Mouse (Mus musculus): ENCODE measurements around the gene Ankrd13d.
A peak's percentile ranks its signal among the peaks of the same experiment; 100 is the strongest.

Gene Ankrd13d

GRCm38 (mm10) chr19:4282898-4283553, at the start of gene Ankrd13d:
Gene Ankrd13d (minus strand): TSS chr19:4283137.
- peak; percentile 89 for DNase-seq (ENCODE audit: low spot score)

DNA sequence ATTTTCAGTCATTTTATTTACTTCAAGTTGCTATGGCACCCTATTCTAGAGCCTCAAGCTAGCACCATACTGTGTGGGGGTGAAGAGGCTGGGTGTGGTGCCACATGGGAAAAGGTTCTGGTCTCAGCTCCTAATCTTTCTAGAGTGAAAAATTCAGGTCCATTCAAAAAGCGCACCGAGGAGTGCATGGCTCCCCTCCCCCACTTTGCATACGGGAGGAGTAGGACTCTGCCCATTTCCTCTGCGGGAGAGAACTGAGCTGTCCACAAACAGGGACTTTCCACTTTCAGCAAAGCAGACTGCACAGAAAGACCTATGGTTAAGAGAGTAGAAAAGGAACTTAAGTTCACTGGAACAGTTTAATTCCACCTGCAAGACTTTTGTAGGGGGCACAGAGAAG, 49.7 kb upstream of the Ankrd13d start:
- peak; percentile 72 for DNase-seq (ENCODE audit: low spot score)

GRCm38 (mm10) chr19:4331273-4331672, 48.3 kb upstream of the Ankrd13d start:
- no peak for DNase-seq (ENCODE audit: low spot score)

DNA sequence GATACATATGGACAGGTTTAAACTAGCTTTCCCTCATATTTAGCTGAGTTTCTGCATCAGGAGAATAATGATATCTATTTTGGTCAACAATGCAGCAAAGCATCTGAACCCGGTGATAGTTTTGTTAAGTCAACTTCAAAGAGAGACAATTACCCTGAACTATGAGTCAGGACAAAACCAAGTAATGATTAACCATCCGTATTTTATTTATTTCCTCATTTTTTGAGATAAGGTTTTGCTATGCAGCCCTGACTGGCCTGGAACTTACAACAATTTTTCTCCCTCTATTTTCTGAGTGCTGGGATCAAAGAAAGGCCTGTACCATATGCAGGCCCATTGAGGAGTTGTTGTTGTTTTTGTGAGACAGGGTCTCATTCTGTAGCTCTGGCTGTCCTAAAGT, 47.7 kb upstream of the Ankrd13d start:
- no peak for DNase-seq (ENCODE audit: low spot score)

- DNase-seq (ENCODE audit: low spot score) = no peak
Measured at GRCm38 (mm10) chr19:4328737-4329304, 45.9 kb upstream of the Ankrd13d start.

DNA sequence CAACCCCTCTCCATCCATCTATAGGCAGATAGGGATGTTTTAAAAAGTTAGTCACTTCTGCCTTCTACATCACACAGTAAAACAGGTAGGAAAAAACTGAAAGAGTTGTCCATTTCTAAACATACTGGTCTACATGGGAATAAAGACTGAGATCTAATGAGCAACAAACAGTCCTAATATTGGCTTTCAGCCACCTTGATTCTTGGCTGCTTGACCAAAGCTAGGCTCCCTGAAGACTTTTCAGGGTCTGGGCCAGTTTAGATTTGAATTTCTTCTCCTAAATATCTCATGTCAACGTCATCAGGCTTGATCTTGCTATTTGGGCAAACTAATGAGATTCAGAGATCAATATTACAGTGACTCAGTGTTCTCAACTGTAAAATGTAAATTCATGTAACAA, 43.9 kb upstream of the Ankrd13d start:
- DNase-seq (ENCODE audit: low spot score) = no peak

DNA sequence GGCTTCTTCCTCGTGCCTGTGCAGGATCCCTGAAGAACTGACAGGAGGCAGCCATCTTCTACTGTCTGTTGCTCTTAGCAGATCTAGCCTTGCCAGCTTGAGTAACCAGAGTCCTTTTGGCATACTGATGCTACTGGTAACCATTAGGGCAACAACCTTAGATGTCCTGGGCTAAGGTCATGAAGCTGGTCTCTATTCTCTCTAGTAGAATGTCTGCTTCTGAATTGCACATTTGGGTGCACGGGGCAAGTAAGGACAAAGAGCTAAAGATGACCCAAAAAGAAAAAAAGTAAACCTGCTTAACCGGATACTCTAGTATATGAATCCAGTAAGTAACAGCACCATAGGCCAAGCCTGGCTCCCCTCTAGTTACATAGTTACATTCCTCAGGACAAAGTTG, 43.2 kb upstream of the Ankrd13d start:
- no peak for DNase-seq (ENCODE audit: low spot score)

DNA sequence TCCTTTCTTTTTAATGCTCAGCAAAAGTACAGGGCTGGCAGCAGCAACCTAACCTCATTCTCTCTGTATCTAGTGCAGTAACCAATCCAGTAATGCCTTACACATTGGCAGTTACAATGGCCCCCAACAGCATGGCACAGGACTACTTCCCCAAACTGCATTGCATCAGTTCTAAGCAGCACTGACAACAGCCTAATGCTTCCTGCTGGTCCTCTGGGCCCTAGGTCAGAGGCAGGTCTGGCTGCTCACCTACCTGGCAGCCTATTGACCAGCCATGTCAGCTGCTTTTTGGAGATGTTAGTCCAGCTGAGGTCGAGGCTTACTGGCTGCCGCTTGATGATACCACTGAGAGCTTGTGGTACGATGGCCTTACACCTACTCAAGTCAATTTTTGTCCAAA, 39.2 kb upstream of the Ankrd13d start:
- DNase-seq (ENCODE audit: low spot score) = no peak

DNA sequence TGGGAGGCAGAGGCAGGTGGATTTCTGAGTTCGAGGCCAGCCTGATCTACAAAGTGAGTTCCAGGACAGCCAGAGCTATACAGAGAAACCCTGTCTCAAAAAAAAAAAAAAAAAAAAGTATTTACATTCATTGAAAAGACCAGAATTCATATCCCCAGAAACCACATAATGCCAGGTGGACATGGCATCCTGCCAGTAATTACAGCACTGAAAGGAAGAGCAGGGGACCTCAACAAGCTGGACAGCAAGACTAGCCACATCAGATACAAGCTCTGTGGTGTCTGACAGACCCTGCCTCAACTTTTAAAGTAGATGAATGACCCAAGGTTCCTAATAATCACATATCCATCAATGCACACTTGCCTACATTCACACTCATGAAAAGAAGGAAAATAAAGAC, 38.7 kb upstream of the Ankrd13d start:
- DNase-seq (ENCODE audit: low spot score) = no peak

GRCm38 (mm10) chr19:4319272-4319671, 36.3 kb upstream of the Ankrd13d start:
- no peak for DNase-seq (ENCODE audit: low spot score)

DNA sequence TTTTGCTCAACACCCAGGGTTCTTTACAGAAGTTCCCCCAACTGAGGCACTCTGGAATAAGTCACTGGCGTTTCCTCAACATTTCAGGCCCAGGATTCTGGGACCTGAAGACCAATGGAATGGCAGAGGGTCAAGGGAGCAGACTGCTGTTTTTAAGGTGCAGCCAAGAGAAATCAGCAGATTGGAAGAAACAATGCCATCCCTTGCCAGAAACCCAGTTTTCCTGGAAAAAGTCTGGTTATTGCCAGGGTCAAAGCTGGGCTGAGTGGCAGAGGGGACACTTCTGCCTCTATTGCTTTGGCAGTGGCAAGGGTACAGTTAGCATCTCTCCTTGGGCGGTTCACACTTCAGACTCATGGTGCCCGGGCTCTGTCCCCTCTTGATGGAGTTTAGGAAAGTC, 34.2 kb upstream of the Ankrd13d start:
- no peak for DNase-seq (ENCODE audit: low spot score)

GRCm38 (mm10) chr19:4315223-4315944, 32.4 kb upstream of the Ankrd13d start:
- peak; percentile 41 for DNase-seq (ENCODE audit: low spot score)

- DNase-seq (ENCODE audit: low spot score) = peak; percentile 53
Measured at GRCm38 (mm10) chr19:4309776-4310185, 26.8 kb upstream of the Ankrd13d start.

GRCm38 (mm10) chr19:4309302-4309701, 26.4 kb upstream of the Ankrd13d start:
- DNase-seq (ENCODE audit: low spot score) = no peak

- peak; percentile 76 for DNase-seq (ENCODE audit: low spot score)
Measured at GRCm38 (mm10) chr19:4306190-4306577, 23.2 kb upstream of the Ankrd13d start, which contains the start of gene Grk2. Gene Grk2 (minus strand): TSS chr19:4306222.

DNA sequence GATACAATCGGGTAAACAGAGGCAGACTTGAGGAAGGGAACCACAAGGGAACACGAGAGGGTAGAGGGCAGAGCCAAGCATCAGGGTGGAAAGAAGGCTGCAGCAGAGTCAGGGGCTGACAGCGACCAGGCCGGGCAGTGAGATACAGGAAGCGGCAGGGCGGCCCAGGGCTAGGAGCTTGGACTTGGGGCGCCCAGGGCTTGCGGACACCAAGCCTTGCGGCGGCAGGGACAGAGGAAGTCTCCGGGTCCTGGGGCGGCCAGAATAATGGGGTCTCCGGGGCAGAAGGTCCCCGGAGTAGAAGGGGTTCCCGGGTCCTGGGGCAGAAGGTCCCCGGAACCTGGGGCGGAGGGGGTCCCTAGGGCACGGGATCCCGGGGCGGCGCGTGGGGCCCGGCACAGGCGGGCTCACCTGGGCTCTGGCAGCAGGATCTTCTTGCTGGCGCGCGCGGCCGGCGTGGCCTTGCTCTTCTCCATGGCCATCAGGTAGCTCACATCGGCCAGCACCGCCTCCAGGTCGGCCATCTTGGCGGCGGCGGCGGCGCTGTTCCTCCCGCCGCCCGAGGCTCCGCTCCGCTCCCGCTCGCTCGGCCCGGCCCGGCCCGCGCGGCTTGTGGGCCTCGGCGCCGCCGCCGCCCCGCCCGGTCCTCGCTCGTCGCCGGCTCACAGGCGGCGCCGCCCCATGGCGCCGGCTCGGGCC, 22.7 kb upstream of the Ankrd13d start:
- peak; percentile 51 for DNase-seq (ENCODE audit: low spot score)

- DNase-seq (ENCODE audit: low spot score) = no peak
Measured at GRCm38 (mm10) chr19:4304871-4305321, 22.0 kb upstream of the Ankrd13d start.

- no peak for DNase-seq (ENCODE audit: low spot score)
Measured at GRCm38 (mm10) chr19:4304251-4304821, 21.4 kb upstream of the Ankrd13d start.

DNA sequence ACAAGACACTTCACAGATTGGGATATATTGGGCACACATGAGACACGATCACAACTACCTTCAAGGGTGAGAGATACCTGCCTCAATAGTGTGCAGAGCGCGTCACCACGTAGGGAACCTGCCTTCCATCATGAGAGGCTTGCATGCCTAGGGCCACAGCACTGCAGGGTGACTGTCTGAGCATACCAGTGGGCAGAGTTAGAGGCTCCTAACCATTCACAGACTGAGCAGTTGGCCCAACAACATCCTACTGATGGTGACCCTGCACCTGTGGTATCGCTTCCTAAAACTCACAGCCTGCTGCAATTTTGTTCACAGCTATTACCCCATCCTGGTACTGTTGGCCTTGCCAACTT, 20.7 kb upstream of the Ankrd13d start:
- DNase-seq (ENCODE audit: low spot score) = no peak

GRCm38 (mm10) chr19:4302936-4303639, 20.2 kb upstream of the Ankrd13d start:
- no peak for DNase-seq (ENCODE audit: low spot score)

GRCm38 (mm10) chr19:4301735-4302651, 19.1 kb upstream of the Ankrd13d start:
- DNase-seq (ENCODE audit: low spot score) = peak; percentile 36
